Mouse (Mus musculus) forebrain, embryonic 11.5 days (tissue): ENCODE measurements around the gene Mrpl46. TPM values are rescaled to one million over a fixed set of nuclear protein-coding genes. Genes with fewer than 3 reads are reported as not detected.

Source experiments
- ATAC-seq: fragments of 200-750 bp; cut with Nextera tagmentation; replicated peaks from 2 replicates; pipeline ENCODE4 v1.8.0; 2017; ENCODE audit warnings: moderate TSS enrichment; ENCODE audit not compliant: low FRiP score
- DNase-seq: peaks from one replicate; pipeline ENCODE4 v3.0.0-alpha.2; 2017; ENCODE audit warnings: low spot score
- H3K27ac ChIP-seq: fragments of 300-500 bp; sonication (generic); 2 replicates; pipeline ENCODE4 v1.5.1; 2014; ENCODE audit warnings: low read depth, low read length
- H3K27me3 ChIP-seq: fragments of 300-500 bp; sonication (generic); 2 replicates; pipeline ENCODE4 v1.6.1; 2014; ENCODE audit warnings: mild to moderate bottlenecking, low read length, mixed read lengths; ENCODE audit not compliant: control insufficient read depth, insufficient read depth
- H3K36me3 ChIP-seq: fragments of 300-500 bp; sonication (generic); 2 replicates; pipeline ENCODE4 v1.6.1; 2014; ENCODE audit warnings: mild to moderate bottlenecking, low read length, moderate library complexity, mixed read lengths; ENCODE audit not compliant: control insufficient read depth, insufficient read depth
- H3K4me1 ChIP-seq: fragments of 300-500 bp; sonication (generic); replicated peaks from 2 replicates; pipeline ENCODE4 v1.6.1; 2014; ENCODE audit warnings: low read length, mixed read lengths; ENCODE audit not compliant: control insufficient read depth, insufficient read depth
- H3K4me2 ChIP-seq: fragments of 300-500 bp; sonication (generic); 2 replicates; pipeline ENCODE4 v1.6.1; 2014; ENCODE audit warnings: low read depth, mild to moderate bottlenecking, low read length, moderate library complexity, mixed read lengths; ENCODE audit not compliant: severe bottlenecking
- H3K4me3 ChIP-seq: fragments of 300-500 bp; sonication (generic); 2 replicates; pipeline ENCODE4 v1.5.1; 2014; ENCODE audit warnings: low read depth, low read length
- H3K9ac ChIP-seq: fragments of 300-500 bp; sonication (generic); 2 replicates; pipeline ENCODE4 v1.6.1; 2014; ENCODE audit warnings: low read length
- H3K9me3 ChIP-seq: fragments of 300-500 bp; sonication (generic); 2 replicates; pipeline ENCODE4 v1.6.1; 2016; ENCODE audit warnings: low read length, mixed read lengths; ENCODE audit not compliant: control insufficient read depth
- WGBS: fragments of 180-500 bp; shearing (Covaris S2); extraction: QIAGEN DNeasy Blood & Tissue Kit; methylation state at CpG from one replicate; pipeline ENCODE4 v1.1.7; 2014; 5-methylcytosine and 5-hydroxymethylcytosine counted together
- polyA plus RNA-seq: library from polyadenylated mRNA; unstranded; fragments of >200 nt; fragmentation: Nextera tagmentation; extraction: Ambion mirVana; gene quantifications from 2 replicates; pipeline ENCODE4 v1.2.1, GENCODE M21; 2014

The Mrpl46 gene
- polyA plus RNA-seq = 70.5 and 73.0 TPM in 2 replicates

DNA sequence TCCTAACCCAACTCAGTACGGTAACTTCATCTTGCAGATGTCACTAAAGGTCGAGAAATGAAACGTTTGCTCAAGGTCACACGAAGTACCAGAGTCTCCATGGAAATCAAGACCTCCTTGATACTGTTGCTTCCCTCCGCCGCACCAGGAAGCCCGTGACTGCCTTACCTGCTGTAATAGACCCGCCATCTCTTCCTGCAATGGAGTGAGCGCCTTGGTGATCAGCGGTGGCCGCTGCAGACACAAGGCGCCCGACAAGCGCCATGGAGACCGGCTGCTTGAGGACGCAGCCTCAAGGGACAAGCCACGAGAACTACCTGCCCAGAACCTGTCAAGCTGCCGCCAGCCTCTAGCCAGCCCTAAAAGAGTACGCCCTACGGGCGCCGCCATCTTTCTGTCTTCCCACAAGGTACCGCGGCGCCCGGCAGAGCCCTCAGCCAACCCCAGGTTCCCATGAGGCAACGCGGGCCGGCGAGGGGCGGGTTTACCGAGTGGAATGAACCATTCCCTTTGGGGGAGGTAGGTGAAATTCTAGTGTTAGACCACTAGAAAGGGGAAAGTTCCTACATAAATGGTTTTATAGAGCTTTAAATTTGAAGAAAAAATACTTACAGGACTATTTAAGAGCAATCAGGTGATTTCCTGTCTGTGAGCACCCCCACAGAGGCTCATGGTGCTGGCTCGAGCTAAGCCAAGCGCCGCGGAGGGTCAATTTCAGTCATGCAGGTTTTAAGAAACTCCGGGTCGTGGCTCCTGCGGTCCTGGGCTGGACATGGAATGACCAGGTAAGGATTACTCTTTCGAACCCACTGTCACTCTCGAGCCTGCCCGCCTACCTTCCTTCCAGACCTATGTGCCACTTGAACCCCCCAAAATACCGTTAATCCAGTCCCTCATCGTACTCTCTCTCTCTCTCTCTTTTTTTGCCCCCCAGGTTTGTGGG is at the start of gene Mrpl46, which contains the start of gene Mrps11:
Mrpl46 (minus strand) TSS at position 893 of the 943 bp plus-strand sequence.
Mrps11 (plus strand) TSS at position 481 of the 943 bp plus-strand sequence.
- 0 out of 2 replicates have a peak within 1 kb of the TSS, but pooled peaks have one; percentile 31 for H3K27ac ChIP-seq
- H3K4me3 ChIP-seq = peak within 1 kb of the TSS; percentile 93
- DNase-seq (peak; percentile 93), ATAC-seq (peak; percentile 98)
- H3K9me3 ChIP-seq = no peaks in the 10 kb centered on the region
- no peaks in the 10 kb centered on the region; the same call in 1 of the 2 replicates for H3K4me1 ChIP-seq
- WGBS = under 1% methylated on average over 44 of the region's 44 CpGs
- peak within 1 kb of the TSS; percentile 84 for H3K4me2 ChIP-seq
- peak within 1 kb of the TSS; percentile 80 for H3K9ac ChIP-seq
- H3K36me3 ChIP-seq = no peaks in the 10 kb centered on the region; the same call in 1 of the 2 replicates
- H3K27me3 ChIP-seq = no peaks in the 10 kb centered on the region

DNA sequence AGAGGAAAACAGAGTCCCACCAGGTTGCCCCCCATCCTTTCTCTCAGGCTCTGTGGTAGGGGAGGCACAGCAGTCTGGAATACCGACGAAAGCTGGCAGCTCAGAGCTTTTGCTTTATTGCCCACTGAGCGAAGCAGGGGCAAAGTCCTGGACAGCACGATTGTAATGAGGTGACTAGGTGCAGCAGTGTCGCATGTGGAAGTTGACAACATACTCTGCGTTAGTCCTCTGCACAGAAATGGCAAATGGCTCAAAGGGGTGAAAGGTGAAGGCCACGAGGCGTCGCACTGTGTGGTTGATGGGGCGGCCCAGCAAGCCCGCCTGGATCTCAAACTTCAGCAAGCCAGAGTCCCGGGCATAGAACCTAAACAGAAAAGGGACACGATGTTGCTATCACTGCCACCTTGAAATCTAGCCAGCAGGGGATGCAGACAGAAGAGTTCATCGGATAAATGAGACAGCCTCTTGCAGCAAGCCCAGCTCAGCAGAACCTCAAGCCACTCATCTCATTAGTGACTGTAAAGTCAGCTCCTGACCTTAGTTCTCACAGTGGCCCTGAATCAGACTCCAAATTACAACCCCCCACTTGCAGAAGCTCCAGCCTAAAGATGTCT is 44.5 kb upstream of the Mrpl46 start:
- no peak overlapping the region for H3K27ac ChIP-seq
- H3K9me3 ChIP-seq = no peaks in the 10 kb centered on the region
- DNase-seq (no peak), ATAC-seq (no peak)
- H3K4me1 ChIP-seq = no peaks in the 10 kb centered on the region
- 91% methylated on average over 14 of the region's 14 CpGs for WGBS
- no peak overlapping the region for H3K9ac ChIP-seq
- H3K4me2 ChIP-seq = no peak overlapping the region
- H3K27me3 ChIP-seq = no peaks in the 10 kb centered on the region
- no peak overlapping the region for H3K4me3 ChIP-seq
- peaks cover 3% of the 10 kb centered on the region; the same call in 1 of the 2 replicates for H3K36me3 ChIP-seq

DNA sequence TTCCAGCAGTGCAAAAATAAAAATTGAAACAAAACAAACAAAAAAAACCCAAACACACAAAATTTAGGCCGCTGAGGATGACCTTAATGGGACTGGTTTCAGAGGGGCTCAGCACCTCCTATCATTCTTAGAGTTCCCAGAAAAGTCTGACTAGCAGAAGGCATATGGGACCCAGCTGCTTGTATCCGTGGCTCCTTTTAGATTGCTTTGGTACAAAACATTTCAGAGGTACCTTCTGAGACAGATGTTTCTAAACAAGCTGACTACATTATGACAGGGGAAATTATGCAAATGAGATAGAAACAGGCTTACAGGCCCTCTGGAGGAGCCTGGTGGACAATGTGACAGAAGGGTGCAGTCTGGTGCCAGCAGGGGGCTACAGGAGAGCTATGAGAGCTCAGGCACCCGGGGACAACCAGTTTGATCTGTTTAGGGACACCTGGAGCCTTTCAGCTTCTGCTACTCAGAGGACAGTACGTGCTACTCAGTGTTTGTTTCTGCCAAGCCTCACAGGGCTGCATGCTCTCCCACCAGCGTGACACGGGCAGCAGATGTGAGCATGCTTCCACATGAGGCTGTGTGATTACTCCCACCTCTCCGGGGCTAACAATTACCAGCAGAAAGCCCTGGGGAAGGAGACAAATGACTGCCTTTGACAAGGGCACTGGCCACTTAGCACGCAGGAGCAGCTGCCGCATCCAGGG is 43.5 kb upstream of the Mrpl46 start:
- H3K36me3 ChIP-seq = peaks cover 3% of the 10 kb centered on the region; the same call in 1 of the 2 replicates
- WGBS = 66% methylated on average over 9 of the region's 9 CpGs
- no peak overlapping the region for H3K4me2 ChIP-seq
- no peaks in the 10 kb centered on the region for H3K9me3 ChIP-seq
- no peaks in the 10 kb centered on the region for H3K27me3 ChIP-seq
- H3K9ac ChIP-seq = no peak overlapping the region
- H3K4me1 ChIP-seq = no peaks in the 10 kb centered on the region
- ATAC-seq (no peak), DNase-seq (no peak)
- no peak overlapping the region for H3K27ac ChIP-seq
- H3K4me3 ChIP-seq = no peak overlapping the region

DNA sequence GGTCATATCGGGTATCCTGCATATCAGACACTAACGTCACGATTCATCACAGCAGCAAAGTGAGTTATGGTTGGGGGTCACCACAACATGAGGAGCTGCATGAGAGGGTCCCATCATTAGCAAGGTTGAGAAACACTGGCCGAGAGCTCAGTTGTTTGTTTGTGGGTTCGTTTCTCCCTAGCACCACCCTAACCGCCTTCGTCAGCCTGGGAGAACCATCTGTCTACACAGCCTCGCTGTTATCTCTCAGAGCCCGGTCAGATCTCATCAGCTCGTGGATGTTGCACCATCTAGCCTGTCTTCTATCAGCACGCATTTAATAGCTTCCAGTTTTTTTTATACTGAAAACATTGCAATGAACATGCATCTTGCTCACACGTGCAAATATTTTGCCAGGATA is 35.0 kb upstream of the Mrpl46 start:
- no peak overlapping the region for H3K4me3 ChIP-seq
- H3K27me3 ChIP-seq = no peaks in the 10 kb centered on the region
- H3K9me3 ChIP-seq = no peaks in the 10 kb centered on the region
- no peak for DNase-seq
- 89% methylated on average over 12 of the region's 12 CpGs for WGBS
- no peak for ATAC-seq
- no peak overlapping the region for H3K4me2 ChIP-seq
- no peaks in the 10 kb centered on the region for H3K4me1 ChIP-seq
- no peak overlapping the region for H3K27ac ChIP-seq
- no peak overlapping the region for H3K9ac ChIP-seq
- no peaks in the 10 kb centered on the region; the same call in 1 of the 2 replicates for H3K36me3 ChIP-seq

DNA sequence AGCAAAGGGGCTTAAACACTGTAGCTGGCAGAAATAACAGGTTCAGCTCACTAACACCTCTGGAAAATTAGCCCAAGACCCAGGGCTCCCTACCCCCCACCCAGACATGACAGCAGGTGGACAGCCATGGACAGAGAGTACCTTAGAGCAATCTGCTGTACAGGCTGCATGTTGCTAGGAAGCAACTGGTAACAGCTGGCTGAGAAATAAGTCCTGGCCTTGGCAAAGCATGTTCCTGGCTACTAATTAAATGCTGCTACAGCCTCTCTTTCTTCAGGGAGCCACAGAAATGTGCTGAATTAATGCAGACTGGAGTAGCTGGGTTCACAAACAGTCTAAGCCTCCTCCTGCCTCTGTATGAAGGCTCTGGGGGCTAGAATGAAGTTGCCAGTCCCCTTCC is 31.4 kb upstream of the Mrpl46 start:
- DNase-seq = no peak
- Histone ChIP-seq H3K27ac (no peak overlapping the region), H3K27me3 (no peaks in the 10 kb centered on the region), H3K4me3 (no peak overlapping the region), H3K4me2 (no peak overlapping the region), H3K4me1 (no peaks in the 10 kb centered on the region), H3K9me3 (no peaks in the 10 kb centered on the region), H3K9ac (no peak overlapping the region), H3K36me3 (no peaks in the 10 kb centered on the region)
- no peak for ATAC-seq

DNA sequence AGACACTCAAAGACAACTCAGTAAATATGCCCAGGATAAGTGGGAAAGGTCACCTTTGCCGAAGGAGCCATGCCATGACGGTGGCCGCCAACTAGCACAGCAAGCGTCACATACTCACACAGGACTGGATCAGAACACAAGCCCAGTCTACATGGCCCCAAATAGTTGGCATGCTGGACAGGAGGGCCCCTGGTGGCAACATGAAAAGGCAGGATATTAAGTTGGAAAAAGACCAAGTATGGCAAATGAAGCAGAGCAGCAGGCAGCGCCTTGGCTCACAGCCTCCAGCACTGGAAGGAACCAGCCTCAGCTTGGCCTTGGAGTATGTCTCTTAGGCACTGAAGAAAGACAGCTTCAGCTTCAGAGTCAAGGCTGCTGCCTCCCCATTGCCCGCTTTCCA is 30.5 kb upstream of the Mrpl46 start:
- H3K4me2 ChIP-seq = no peak overlapping the region
- no peaks in the 10 kb centered on the region for H3K27me3 ChIP-seq
- no peaks in the 10 kb centered on the region for H3K4me1 ChIP-seq
- no peak for DNase-seq
- no peak for ATAC-seq
- no peaks in the 10 kb centered on the region for H3K36me3 ChIP-seq
- H3K4me3 ChIP-seq = no peak overlapping the region
- WGBS = 85% methylated on average over 6 of the region's 6 CpGs
- no peak overlapping the region for H3K27ac ChIP-seq
- no peaks in the 10 kb centered on the region for H3K9me3 ChIP-seq
- H3K9ac ChIP-seq = no peak overlapping the region

DNA sequence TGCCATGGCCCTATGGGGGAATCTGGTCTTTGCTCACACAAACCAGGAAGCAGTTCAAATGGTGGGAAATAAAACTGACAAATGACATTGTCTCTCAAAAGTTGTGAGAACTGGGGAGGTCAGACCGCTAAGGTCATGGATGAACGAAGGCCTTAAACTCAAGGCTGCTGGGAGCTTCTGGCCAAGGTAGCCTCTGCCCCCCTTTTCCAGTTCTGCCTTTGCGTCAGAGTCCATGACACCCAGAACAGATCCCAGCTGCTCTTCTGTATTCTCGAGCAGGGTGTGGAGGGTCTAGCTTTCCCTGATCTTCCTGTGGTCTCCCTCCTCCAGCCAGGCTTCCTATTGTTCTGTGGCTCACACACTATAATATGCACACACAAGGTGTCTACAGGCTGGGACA is 23.9 kb upstream of the Mrpl46 start:
- WGBS = 87% methylated on average over 4 of the region's 4 CpGs
- H3K9me3 ChIP-seq = no peaks in the 10 kb centered on the region
- ATAC-seq = no peak

DNA sequence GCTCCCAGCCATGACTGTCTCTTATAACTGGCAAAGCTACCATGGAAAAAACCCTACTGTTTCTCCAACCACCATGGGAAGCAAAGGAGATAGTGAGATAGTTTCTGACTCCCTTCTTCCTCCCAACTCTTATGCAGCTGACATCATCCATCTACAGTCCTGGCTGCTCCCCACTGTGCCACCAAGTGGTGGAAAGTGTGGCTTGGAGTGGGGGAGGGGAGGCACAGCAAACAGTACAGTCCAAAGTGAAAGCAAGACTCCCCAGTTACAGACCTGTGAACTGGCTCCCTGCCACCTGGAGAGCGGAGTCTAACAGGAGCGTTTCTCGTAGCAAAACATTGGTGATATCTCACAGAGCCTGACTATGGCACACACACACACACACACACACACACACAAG is 20.5 kb upstream of the Mrpl46 start:
- Histone ChIP-seq H3K9me3 (no peaks in the 10 kb centered on the region), H3K9ac (no peak overlapping the region), H3K36me3 (no peaks in the 10 kb centered on the region), H3K4me3 (no peak overlapping the region), H3K4me2 (no peak overlapping the region), H3K27me3 (no peaks in the 10 kb centered on the region), H3K4me1 (no peaks in the 10 kb centered on the region), H3K27ac (no peak overlapping the region)
- ATAC-seq (no peak), DNase-seq (no peak)
- 89% methylated on average over 3 of the region's 3 CpGs for WGBS

More for the DNA sequence above, 23.9 kb upstream of the Mrpl46 start:
- Histone ChIP-seq H3K9ac (no peak overlapping the region), H3K27me3 (no peaks in the 10 kb centered on the region), H3K27ac (no peak overlapping the region), H3K4me2 (no peak overlapping the region), H3K4me1 (no peaks in the 10 kb centered on the region), H3K36me3 (no peaks in the 10 kb centered on the region), H3K4me3 (no peak overlapping the region)
- DNase-seq = no peak
